Mouse (Mus musculus) limb, embryonic 11.5 days (tissue): Measurements from ENCODE around the gene Me1. TPM values are rescaled to one million over a fixed set of nuclear protein-coding genes. Genes with fewer than 3 reads are reported as not detected.
"Not testable (repeated sequence)": the region's sequence is repeated elsewhere in the genome, so short reads cannot be mapped to it uniquely, and the experiment has no call there.

ENCODE experiments used
- ATAC-seq: fragments of 200-750 bp; cut with Nextera tagmentation; 2 replicates; pipeline ENCODE4 v1.8.0; 2017; ENCODE audit warnings: low read depth; ENCODE audit not compliant: insufficient number of reproducible peaks, low FRiP score, low TSS enrichment
- DNase-seq: peaks from one replicate; pipeline ENCODE4 v3.0.0-alpha.2; 2015; ENCODE audit warnings: low spot score
- H3K27ac ChIP-seq: fragments of 300-500 bp; sonication (generic); replicated peaks from 2 replicates; pipeline ENCODE4 v1.5.1; 2014; ENCODE audit warnings: low read depth, mild to moderate bottlenecking, low read length
- H3K27me3 ChIP-seq: fragments of 300-500 bp; sonication (generic); 2 replicates; pipeline ENCODE4 v1.6.1; 2014; ENCODE audit warnings: mild to moderate bottlenecking, low read length, mixed read lengths; ENCODE audit not compliant: control insufficient read depth, insufficient read depth
- H3K36me3 ChIP-seq: fragments of 300-500 bp; sonication (generic); 2 replicates; pipeline ENCODE4 v1.6.1; 2014; ENCODE audit warnings: mild to moderate bottlenecking, low read length, moderate library complexity, mixed read lengths; ENCODE audit not compliant: control insufficient read depth, insufficient read depth
- H3K4me1 ChIP-seq: fragments of 300-500 bp; sonication (generic); 2 replicates; pipeline ENCODE4 v1.6.1; 2014; ENCODE audit warnings: low read length, mixed read lengths; ENCODE audit not compliant: control insufficient read depth, insufficient read depth
- H3K4me2 ChIP-seq: fragments of 300-500 bp; sonication (generic); 2 replicates; pipeline ENCODE4 v1.6.1; 2014; ENCODE audit warnings: low read depth, mild to moderate bottlenecking, moderate library complexity; ENCODE audit not compliant: severe bottlenecking
- H3K4me3 ChIP-seq: fragments of 300-500 bp; sonication (generic); 2 replicates; pipeline ENCODE4 v1.5.1; 2014; ENCODE audit warnings: low read depth, low read length
- H3K9ac ChIP-seq: fragments of 300-500 bp; sonication (generic); 2 replicates; pipeline ENCODE4 v1.6.1; 2014; ENCODE audit warnings: mild to moderate bottlenecking, low read length
- H3K9me3 ChIP-seq: fragments of 300-500 bp; sonication (generic); 2 replicates; pipeline ENCODE4 v1.6.1; 2016; ENCODE audit warnings: low read length; ENCODE audit not compliant: control insufficient read depth
- WGBS: fragments of 180-500 bp; shearing (Covaris S2); extraction: QIAGEN DNeasy Blood & Tissue Kit; methylation state at CpG from one replicate; pipeline ENCODE4 v1.1.7; 2014; 5-methylcytosine and 5-hydroxymethylcytosine counted together
- polyA plus RNA-seq: library from polyadenylated mRNA; unstranded; fragments of >200 nt; fragmentation: Nextera tagmentation; extraction: Ambion mirVana; gene quantifications from 2 replicates; pipeline ENCODE4 v1.2.1, GENCODE M21; 2014

The Me1 gene
- polyA plus RNA-seq, 1 experiment from 2014 or later, result 11.4 TPM

- no peaks in the 10 kb centered on the region for H3K36me3 ChIP-seq
- DNase-seq (peak; percentile 7), ATAC-seq (no peak)
- no peak overlapping the region for H3K4me2 ChIP-seq
- H3K4me3 ChIP-seq, result no peak overlapping the region
- H3K4me1 ChIP-seq, result no peaks in the 10 kb centered on the region
- H3K9me3 ChIP-seq, result no peaks in the 10 kb centered on the region
- 89% methylated on average over 2 of the region's 2 CpGs for WGBS
- H3K9ac ChIP-seq, result no peak overlapping the region
- H3K27ac ChIP-seq, result no peak overlapping the region
- no peaks in the 10 kb centered on the region for H3K27me3 ChIP-seq
These were observed 73.7 kb downstream of the Me1 start for GRCm38 (mm10) chr9:86622062-86622461.

DNA sequence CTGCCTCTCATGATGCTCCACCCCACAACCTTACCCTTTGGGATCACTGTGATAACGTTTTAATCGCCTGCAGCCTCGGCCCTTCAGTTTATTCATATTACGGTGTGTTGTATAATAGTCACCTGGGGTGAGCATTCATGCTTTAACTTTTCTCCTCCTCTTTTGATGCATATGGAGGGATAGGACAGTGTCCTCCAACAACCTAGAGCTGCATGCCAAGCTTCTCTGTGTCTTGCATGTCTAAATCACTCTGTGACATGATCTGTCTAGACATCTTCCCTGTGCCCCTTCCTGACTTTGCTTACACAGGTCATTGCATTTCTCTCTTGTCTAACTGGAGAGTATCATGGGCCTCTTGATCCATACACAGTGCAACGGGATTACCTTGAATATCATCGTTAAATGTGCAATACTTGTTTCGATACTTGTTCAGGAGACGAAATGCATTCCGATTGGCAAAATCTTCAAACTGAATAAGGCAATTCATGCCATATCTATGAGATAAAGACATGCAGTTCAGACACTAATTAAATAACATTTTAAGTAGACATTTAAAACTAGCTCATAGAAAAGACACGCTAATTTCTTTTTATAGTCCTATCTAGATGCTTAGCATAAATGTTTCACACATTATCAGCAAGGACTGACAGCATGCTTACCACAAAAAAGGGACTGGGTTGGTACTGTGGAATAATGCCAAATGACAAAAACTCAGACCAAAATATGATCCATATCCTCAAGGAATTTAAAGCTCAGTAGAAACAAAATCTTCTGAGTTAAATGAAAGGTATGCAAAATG, 76.2 kb downstream of the Me1 start:
- DNase-seq, result no peak
- Histone ChIP-seq H3K27me3 (no peaks in the 10 kb centered on the region), H3K4me2 (no peak overlapping the region), H3K4me1 (no peaks in the 10 kb centered on the region), H3K36me3 (no peaks in the 10 kb centered on the region), H3K27ac (no peak overlapping the region), H3K9me3 (no peaks in the 10 kb centered on the region), H3K9ac (no peak overlapping the region), H3K4me3 (no peak overlapping the region)
- no peak for ATAC-seq
- 91% methylated on average over 10 of the region's 10 CpGs for WGBS

- 80% methylated on average over 7 of the region's 7 CpGs for WGBS
- no peak overlapping the region for H3K27ac ChIP-seq
- no peak overlapping the region for H3K4me2 ChIP-seq
- no peak overlapping the region for H3K9ac ChIP-seq
- ATAC-seq (no peak), DNase-seq (no peak)
- H3K4me1 ChIP-seq, result no peaks in the 10 kb centered on the region
- no peaks in the 10 kb centered on the region for H3K27me3 ChIP-seq
- no peak overlapping the region for H3K4me3 ChIP-seq
- H3K36me3 ChIP-seq, result no peaks in the 10 kb centered on the region
- H3K9me3 ChIP-seq, result no peaks in the 10 kb centered on the region
These were observed 77.8 kb downstream of the Me1 start for GRCm38 (mm10) chr9:86617837-86618492.

DNA sequence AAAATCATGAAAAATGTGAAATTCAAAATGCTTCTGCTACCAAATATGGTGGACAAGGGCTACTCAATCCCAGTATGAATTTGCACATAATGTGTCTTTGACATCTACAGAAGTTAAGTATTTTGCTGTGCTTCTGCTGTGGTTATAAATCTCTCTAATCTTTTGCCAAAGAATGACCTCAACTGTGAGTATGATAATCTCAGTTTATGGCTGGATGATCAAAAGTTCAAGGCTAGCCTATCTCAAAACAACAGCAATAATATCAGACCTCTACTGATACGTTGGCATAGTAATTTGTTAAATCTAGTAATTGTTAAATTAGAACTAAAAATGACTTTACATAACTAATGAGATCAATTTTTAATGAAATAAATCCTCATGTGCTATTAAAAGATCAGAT, 80.0 kb downstream of the Me1 start:
- Histone ChIP-seq H3K4me2 (no peak overlapping the region), H3K9me3 (no peaks in the 10 kb centered on the region), H3K36me3 (no peaks in the 10 kb centered on the region), H3K4me1 (no peaks in the 10 kb centered on the region), H3K27me3 (no peaks in the 10 kb centered on the region), H3K4me3 (no peak overlapping the region), H3K9ac (no peak overlapping the region), H3K27ac (no peak overlapping the region)
- DNase-seq, result no peak
- ATAC-seq, result no peak
- WGBS, result 90% methylated on average over 1 of the region's 1 CpGs

DNA sequence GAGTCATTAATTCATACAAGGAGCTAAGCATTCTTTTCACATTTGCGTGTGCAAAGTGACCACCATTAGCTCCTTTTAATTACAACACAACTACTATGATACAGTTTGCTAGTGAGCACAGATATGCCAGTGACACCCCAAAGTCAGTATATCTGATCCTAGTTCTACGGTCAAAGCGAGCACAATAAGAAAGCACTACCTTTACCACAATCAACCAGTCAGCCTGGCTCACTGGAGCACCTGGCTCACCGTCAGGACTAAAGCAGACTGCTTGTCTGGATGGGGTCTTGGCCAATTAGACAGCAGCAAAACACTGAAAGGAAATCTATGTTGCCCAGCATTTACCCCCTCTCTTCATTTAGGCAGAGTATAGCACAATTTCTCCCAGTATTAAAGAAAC, 83.7 kb downstream of the Me1 start:
- no peak overlapping the region for H3K4me3 ChIP-seq
- no peaks in the 10 kb centered on the region for H3K9me3 ChIP-seq
- ATAC-seq (no peak), DNase-seq (no peak)
- no peaks in the 10 kb centered on the region for H3K36me3 ChIP-seq
- WGBS, result 88% methylated on average over 4 of the region's 4 CpGs
- no peak overlapping the region for H3K27ac ChIP-seq
- no peak overlapping the region for H3K4me2 ChIP-seq
- no peaks in the 10 kb centered on the region for H3K27me3 ChIP-seq
- H3K4me1 ChIP-seq, result no peaks in the 10 kb centered on the region
- H3K9ac ChIP-seq, result no peak overlapping the region

DNA sequence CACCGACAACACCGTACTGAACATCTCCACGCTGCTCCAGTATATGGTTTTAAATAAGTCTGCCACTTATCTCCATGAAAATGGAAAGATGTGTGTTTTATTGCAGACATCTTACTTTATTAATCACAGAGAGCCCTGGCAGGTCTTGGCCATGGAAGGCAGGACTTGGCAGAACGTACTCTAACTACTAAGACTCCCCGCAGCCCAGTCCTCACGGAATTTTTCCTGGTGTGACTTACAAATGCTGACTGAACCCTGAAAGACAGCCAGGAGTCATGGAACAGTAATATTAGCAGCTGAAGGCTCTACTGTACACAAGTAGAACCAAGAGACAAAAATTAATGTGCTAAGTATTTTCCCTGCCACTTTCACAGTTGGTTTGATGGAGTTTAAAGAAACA, 90.0 kb downstream of the Me1 start:
- H3K4me2 ChIP-seq, result no peak overlapping the region
- no peak overlapping the region for H3K4me3 ChIP-seq
- no peak overlapping the region for H3K9ac ChIP-seq
- DNase-seq (no peak), ATAC-seq (no peak)
- WGBS, result 89% methylated on average over 6 of the region's 6 CpGs
- H3K27me3 ChIP-seq, result no peaks in the 10 kb centered on the region
- no peak overlapping the region for H3K27ac ChIP-seq
- no peaks in the 10 kb centered on the region for H3K9me3 ChIP-seq
- no peaks in the 10 kb centered on the region for H3K4me1 ChIP-seq
- no peaks in the 10 kb centered on the region for H3K36me3 ChIP-seq

DNA sequence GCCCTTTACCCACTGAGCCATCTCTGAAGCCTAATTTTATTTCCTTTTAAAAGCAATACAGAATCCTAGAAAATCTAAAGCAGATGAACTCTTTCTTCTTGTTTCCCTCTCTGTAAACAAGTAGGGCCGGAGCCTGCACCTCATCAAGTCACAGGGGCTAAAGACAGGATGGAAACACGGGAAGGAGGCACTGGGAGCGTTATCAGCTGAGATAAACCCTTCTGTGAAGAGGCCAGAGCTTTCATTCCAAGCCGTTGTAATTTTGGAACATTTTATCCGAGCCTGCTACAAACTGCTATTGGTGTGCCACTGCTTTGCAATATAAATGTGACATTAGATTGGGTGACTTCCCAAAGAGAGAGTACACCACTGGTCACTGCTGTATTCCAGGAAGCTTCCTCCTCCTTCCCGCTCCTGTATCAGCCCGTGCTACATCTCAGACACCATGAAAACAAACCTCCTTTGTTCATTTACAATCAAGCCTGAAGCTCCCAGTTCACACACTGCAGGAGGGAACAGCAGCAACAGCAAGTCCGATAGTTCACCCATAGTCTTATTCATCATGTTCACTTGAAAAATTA, 95.9 kb downstream of the Me1 start:
- 51% methylated on average over 8 of the region's 8 CpGs for WGBS
- DNase-seq (no peak), ATAC-seq (no peak)
- H3K9ac ChIP-seq, result no peak overlapping the region
- no peaks in the 10 kb centered on the region for H3K27me3 ChIP-seq
- no peaks in the 10 kb centered on the region for H3K36me3 ChIP-seq
- no peaks in the 10 kb centered on the region for H3K9me3 ChIP-seq
- no peak overlapping the region for H3K27ac ChIP-seq
- H3K4me3 ChIP-seq, result no peak overlapping the region
- H3K4me1 ChIP-seq, result no peaks in the 10 kb centered on the region
- H3K4me2 ChIP-seq, result no peak overlapping the region

DNA sequence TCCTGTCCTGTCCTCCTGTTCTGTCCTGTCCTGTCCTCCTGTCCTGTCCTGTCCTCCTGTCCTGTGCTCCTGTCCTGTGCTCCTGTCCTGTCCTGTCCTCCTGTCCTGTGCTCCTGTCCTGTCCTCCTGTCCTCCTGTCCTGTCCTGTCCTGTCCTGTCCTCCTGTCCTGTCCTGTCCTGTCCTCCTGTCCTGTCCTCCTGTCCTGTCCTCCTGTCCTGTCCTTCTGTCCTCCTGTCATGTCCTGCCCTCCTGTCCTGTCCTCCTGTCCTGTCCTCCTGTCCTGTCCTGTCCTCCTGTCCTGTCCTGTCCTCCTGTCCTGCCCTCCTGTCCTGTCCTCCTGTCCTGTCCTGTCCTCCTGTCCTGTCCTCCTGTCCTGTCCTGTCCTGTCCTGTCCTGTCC, 98.8 kb downstream of the Me1 start:
- not testable (repeated sequence) for H3K4me1 ChIP-seq, DNase-seq, H3K27me3 ChIP-seq, H3K9ac ChIP-seq, ATAC-seq, H3K4me2 ChIP-seq, H3K9me3 ChIP-seq, H3K36me3 ChIP-seq, H3K4me3 ChIP-seq, H3K27ac ChIP-seq
